Mouse (Mus musculus) hematopoietic stem cell, adult 5-6 weeks (primary cell): Measurements from ENCODE around the gene Arhgef6. TPM values are rescaled to one million over a fixed set of nuclear protein-coding genes. Genes with fewer than 3 reads are reported as not detected.

ENCODE experiments used
- ATAC-seq, 2 experiments: fragments of 125-278 bp in 1 of 2; replicated peaks in 1 of 2; 2 replicates each; pipeline ENCODE4 v1.8.0; 2016 to 2017; ENCODE audit warnings: inconsistent platforms in 2 of 2, mild to moderate bottlenecking in 2 of 2, moderate number of reproducible peaks in 2 of 2, low read depth in 1 of 2, moderate TSS enrichment in 1 of 2; ENCODE audit not compliant: low FRiP score in 2 of 2, poor library complexity in 2 of 2, severe bottlenecking in 2 of 2, insufficient read depth in 1 of 2, low TSS enrichment in 1 of 2
- total RNA-seq: library from RNA; stranded (forward); fragments of 172-1452, 232-1000 nt; gene quantifications from 2 replicates; pipeline ENCODE4 v1.2.3, GENCODE M21; 2017

Gene Arhgef6
- total RNA-seq, 1 experiment from 2014 or later = 145 TPM

DNA sequence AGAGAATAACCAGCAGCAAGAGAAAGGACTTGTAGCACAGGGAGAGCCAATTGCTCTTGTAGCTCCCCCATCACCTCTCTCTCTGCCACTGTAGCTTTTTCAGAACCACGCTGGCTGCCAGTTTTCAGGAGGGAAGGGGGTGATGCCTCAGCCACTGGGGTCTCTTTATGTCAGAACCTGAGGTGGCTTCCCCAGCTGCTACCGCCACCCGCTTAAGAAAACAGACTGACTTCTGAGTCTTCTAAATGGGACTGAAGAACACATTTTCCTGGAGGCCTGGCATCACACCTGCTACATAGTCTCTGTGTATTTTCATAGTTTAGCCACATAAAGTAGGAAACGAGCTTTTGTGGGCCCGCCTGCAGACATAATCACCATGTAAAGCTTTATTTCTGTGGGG, 26.5 kb downstream of the Arhgef6 start:
- ATAC-seq = no peak

- no peak for ATAC-seq
Measured at GRCm38 (mm10) chrX:57309993-57310392, 28.5 kb downstream of the Arhgef6 start.

DNA sequence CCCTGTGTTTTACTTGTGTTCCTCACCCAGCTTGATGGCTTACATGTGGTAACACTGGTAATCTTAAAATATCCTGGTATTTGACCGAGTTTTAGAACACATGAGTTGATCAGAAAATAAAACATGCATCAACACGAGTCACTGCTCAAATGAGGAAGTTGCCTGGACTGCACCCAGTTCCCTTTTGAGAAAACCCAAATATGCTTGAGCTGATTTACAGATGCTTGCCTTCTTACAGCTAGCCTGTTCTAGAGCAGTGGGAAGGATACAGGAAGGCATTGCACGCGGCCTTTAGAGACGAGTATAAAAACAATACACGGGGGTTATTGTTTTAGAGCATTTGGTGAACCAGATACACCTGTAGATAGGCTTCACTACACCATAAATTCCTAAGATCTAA, 31.8 kb downstream of the Arhgef6 start:
- ATAC-seq = peak; percentile 60 to 66

- ATAC-seq = peak; percentile 82 to 90
Measured at GRCm38 (mm10) chrX:57304784-57305287, 33.7 kb downstream of the Arhgef6 start.

DNA sequence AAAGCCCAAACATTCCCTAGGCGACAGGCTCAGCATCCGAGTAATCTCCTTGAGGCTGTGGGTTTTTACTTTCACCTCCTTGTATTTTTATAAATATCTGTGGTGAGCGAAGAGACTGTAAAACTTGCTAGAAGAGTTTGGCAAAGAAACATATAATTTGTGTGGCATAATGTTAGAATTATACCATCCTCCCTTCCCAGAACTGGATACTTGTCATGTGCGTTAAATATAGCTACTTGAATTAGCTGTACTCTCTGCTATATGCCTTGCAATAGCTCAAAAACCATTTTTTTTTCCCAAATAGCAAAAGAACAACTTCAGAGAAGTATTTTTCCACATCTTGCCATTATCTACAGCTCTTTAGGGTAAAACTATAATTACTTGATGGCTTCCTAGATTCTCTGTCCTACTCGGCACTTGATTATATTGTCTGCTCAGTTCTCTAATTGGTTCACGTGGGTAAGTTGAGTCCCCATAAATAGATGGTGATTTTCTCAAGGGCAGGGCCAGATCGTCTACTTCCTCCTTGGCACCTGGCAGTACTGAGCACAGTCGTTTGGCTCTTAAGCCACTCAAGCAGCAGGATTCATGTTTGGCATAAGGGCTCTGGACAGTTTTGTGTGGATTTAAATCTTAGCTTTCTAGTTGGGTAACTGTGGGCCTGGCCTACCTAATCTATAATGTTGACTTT, 35.2 kb downstream of the Arhgef6 start:
- ATAC-seq = no peak

- peak; percentile 93 to 95 for ATAC-seq
Measured at GRCm38 (mm10) chrX:57298946-57299345, 39.6 kb downstream of the Arhgef6 start.

DNA sequence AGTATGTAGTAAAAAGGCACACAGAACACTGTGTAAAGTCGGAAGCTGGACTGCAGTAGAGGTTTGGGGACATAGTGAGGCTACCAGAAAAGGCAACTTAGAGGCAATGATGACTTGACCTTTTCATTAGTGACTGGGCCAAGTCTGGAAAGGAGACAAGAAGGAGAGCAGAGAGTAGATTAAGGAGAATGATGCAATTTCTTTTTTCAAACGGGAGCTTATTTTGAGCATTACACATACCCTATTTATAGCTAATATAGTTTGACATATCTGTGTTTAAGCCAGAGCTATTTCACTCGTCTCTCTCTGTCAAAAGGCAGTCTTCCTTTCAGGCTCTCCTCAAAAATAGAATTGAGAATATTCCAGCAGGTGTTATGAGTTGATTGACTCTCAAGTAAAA, 50.1 kb downstream of the Arhgef6 start:
- ATAC-seq = no peak

GRCm38 (mm10) chrX:57286281-57286680, 52.2 kb downstream of the Arhgef6 start:
- no peak for ATAC-seq

- no peak for ATAC-seq
Measured at GRCm38 (mm10) chrX:57282184-57282583, 56.3 kb downstream of the Arhgef6 start.

GRCm38 (mm10) chrX:57277560-57278335, 60.8 kb downstream of the Arhgef6 start:
- no peak for ATAC-seq

DNA sequence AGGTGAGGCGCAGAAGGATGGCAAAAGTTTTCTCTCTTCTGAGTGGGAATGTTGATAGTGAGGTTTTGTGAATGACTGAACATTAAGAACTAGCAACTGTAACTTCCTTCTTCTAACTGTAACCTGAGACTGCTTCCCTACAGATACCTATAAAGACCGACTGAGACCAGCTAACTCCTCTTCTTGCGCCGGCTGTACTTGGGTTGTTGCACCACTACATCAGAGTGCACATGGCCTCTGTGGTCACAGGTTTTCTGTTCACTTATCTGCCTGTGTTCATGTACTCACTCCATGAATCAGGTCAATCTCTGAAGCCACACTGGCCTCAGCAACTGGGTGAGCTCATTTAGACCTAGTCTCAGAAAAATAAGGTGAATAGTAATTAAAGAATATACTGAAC, 75.0 kb downstream of the Arhgef6 start:
- ATAC-seq = no peak

DNA sequence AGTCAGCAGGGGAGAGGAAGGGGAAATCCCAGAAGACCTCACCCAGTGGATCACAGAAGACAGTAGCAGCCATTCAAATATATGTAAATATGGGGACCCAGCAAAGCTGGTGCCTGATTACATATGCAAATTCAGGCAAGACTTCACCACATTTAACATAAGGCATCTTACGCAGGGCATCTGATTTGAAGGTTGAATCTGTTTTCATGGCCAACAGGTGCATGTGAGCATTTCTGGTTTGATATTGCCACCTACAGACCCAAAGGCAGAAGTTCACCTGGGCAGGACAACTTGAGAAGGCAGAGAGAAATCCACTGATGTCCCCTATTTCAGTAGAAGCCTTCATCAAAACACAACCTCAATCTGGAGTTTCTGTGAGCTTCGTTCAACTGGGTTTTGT, 77.8 kb downstream of the Arhgef6 start:
- ATAC-seq = no peak

DNA sequence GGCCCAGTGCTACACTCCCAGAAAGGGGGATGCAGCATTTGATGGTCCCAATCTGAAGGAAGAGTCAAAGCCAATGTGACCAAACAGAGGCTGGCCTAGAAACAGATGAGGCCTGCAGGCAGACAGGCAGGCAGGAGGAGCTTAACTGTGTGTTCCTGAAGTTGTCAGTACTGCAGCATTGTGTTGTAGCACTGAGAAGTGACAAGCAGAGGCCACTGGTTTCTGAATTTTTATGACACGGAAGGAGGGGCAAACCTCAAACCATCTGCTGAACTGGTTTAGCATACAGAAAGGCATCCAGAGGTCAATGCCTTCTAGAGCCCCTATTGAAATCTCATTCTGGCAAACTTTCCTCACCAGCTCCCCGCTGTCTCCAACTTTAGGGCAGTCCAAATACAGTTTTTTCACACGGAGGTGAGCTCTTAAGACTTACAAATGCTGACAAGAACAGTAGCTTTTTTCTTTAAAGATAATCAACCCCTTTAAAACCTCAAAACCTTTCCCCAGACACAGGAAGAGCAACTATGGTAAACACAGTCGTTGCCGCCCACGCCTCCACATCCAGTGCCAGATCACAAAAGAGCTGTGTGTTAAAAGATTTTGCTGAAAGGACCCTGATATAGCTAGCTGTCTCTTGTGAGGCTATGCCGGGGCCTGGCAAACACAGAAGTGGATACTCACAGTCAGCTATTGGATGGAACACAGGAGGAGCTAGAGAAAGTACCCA, 85.0 kb downstream of the Arhgef6 start:
- no peak for ATAC-seq

GRCm38 (mm10) chrX:57238572-57238971, 100.0 kb downstream of the Arhgef6 start:
- no peak for ATAC-seq

DNA sequence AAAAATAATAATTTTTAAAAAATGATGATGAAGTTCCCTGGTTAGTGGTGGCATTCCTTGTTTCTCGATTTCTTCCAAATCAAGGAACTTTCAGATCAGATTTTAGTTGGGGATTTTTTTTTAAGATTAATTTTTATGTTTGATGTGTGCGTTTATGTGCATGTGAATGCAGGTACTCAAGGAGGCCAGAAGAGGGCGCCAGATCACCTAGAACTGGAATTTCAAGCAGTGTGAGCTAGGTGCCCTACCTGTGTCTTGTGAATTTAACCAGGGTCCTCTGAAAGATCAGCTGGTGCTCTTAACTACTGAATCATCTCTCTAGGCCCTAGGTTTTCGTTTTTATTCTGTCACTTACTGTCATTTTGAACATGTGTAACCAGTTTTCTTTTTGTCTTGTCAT, 102.5 kb downstream of the Arhgef6 start:
- no peak for ATAC-seq

DNA sequence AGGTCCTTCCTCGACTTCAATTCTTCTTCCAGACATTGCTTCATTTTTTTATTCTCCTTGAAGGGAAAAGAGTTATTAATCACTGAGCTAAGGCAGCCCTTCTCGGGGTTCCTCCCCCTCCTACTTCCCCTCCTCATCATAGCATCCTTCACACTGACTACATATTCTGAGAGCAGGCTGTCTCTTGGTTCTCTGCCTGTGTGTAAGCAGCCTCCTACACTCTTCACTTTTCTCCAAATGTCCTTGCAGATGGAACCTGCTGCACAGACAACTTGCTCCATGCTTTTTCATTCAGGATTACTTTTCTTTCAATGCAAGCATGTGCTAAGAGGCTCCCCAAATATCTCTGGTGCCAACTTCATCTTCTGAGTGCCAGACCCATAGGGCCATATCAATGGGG, 104.9 kb downstream of the Arhgef6 start:
- no peak for ATAC-seq

GRCm38 (mm10) chrX:57228178-57228577, 110.4 kb downstream of the Arhgef6 start:
- 0 out of 4 replicates have a peak, but pooled peaks of 1 of the 2 experiments have one; percentile 10 for ATAC-seq

DNA sequence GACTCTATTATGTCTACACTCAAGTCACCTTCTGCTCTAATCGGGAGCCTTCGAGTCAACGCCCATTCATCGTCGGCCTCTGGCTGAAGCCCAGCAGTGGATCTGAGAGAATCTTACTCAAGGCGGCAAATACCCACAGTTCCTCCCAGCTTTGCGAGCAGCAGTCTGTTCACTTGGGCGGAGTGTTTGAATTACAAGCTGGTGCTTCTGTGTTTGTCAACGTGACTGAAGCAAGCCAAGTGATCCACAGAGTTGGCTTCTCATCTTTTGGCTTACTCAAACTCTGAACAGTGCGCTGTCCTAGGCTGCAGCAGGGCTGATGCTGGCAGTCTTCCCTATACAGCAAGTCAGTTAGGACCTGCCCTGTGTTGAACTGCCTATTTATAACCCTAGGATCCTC, 115.2 kb downstream of the Arhgef6 start:
- ATAC-seq = no peak
